Mouse (Mus musculus) myocyte (in vitro differentiated cells): ENCODE measurements around the gene Hexim1. TPM values are rescaled to one million over a fixed set of nuclear protein-coding genes. Genes with fewer than 3 reads are reported as not detected.

Source experiments
- H3K27me3 ChIP-seq: one replicate; pipeline ENCODE4 v1.6.1; 2011; ENCODE audit not compliant: control insufficient read depth, insufficient read depth, insufficient read length
- H3K36me3 ChIP-seq: one replicate; pipeline ENCODE4 v1.6.1; 2011; ENCODE audit not compliant: control insufficient read depth, insufficient read depth
- H3K4me2 ChIP-seq: one replicate; pipeline ENCODE4 v1.6.1; 2011; ENCODE audit warnings: low read depth, control low read depth
- H3K4me3 ChIP-seq: one replicate; pipeline ENCODE4 v1.5.1; 2011; ENCODE audit warnings: mild to moderate bottlenecking, control low read depth, moderate library complexity
- H3K79me2 ChIP-seq: one replicate; pipeline ENCODE4 v1.6.1; 2011; ENCODE audit not compliant: control insufficient read depth, insufficient read depth
- H3ac ChIP-seq: one replicate; pipeline ENCODE4 v1.6.1; 2011; ENCODE audit not compliant: control insufficient read depth, insufficient read length
- CEBPB ChIP-seq: IDR thresholded peaks from 2 replicates; pipeline ENCODE4 v1.6.1; 2011; ENCODE audit warnings: mild to moderate bottlenecking, moderate library complexity; ENCODE audit not compliant: poor library complexity, insufficient read depth, severe bottlenecking
- E2F4 ChIP-seq: IDR thresholded peaks from one replicate; pipeline ENCODE4 v1.6.1; 2011; ENCODE audit warnings: mild to moderate bottlenecking, control low read depth, moderate library complexity; ENCODE audit not compliant: insufficient read depth
- MAX ChIP-seq: IDR thresholded peaks from one replicate; pipeline ENCODE4 v1.6.1; 2011; ENCODE audit warnings: low read depth, mild to moderate bottlenecking, control low read depth
- MYOD1 ChIP-seq, 3 experiments: IDR thresholded peaks; one replicate each; pipeline ENCODE4 v1.6.1; 2011; ENCODE audit warnings: control low read depth in 2 of 3, low read depth in 2 of 3, mild to moderate bottlenecking in 2 of 3, moderate library complexity in 1 of 3; ENCODE audit not compliant: insufficient read length in 2 of 3, control insufficient read depth in 1 of 3
- MYOG ChIP-seq, 3 experiments: IDR thresholded peaks; one replicate each; pipeline ENCODE4 v1.6.1; 2011; ENCODE audit warnings: control low read depth in 2 of 3, low read depth in 2 of 3, mild to moderate bottlenecking in 2 of 3; ENCODE audit not compliant: insufficient read length in 2 of 3, control insufficient read depth in 1 of 3, insufficient read depth in 1 of 3
- POLR2A ChIP-seq: IDR thresholded peaks from one replicate; pipeline ENCODE4 v1.6.1; 2011; ENCODE audit warnings: low read depth, mild to moderate bottlenecking, control low read depth, moderate library complexity; ENCODE audit not compliant: insufficient read length
- POLR2AphosphoS2 ChIP-seq: IDR thresholded peaks from one replicate; pipeline ENCODE4 v1.6.1; 2011; ENCODE audit warnings: low read depth, control low read depth; ENCODE audit not compliant: insufficient read length
- REST ChIP-seq: IDR thresholded peaks from one replicate; pipeline ENCODE4 v1.6.1; 2011; ENCODE audit warnings: mild to moderate bottlenecking, control low read depth, moderate library complexity; ENCODE audit not compliant: insufficient read depth, insufficient read length
- SRF ChIP-seq: IDR thresholded peaks from one replicate; pipeline ENCODE4 v1.6.1; 2011; ENCODE audit warnings: low read depth; ENCODE audit not compliant: control insufficient read depth, insufficient read length
- TCF12 ChIP-seq: IDR thresholded peaks from one replicate; pipeline ENCODE4 v1.6.1; 2011; ENCODE audit warnings: mild to moderate bottlenecking, control low read depth; ENCODE audit not compliant: poor library complexity, insufficient read depth, severe bottlenecking
- TCF3 ChIP-seq: IDR thresholded peaks from one replicate; pipeline ENCODE4 v1.6.1; 2011; ENCODE audit warnings: low read depth, control low read depth; ENCODE audit not compliant: insufficient read length
- USF1 ChIP-seq: IDR thresholded peaks from one replicate; pipeline ENCODE4 v1.6.1; 2011; ENCODE audit warnings: low read depth, mild to moderate bottlenecking, control low read depth, moderate library complexity
- polyA plus RNA-seq: library from polyadenylated mRNA; unstranded; fragments of >200 nt; fragmentation: generic; extraction: Trizol; gene quantifications from one replicate; pipeline ENCODE4 v1.2.1, GENCODE M21; 2012; ENCODE audit warnings: missing spikeins

Hexim1 gene
- polyA plus RNA-seq, 1 experiment: 18.7 TPM

- no peaks in the 10 kb centered on the region for H3K27me3 ChIP-seq
- TF ChIP-seq REST: no peak
- no peaks in the 10 kb centered on the region for H3K36me3 ChIP-seq
- no peak overlapping the region for H3K4me3 ChIP-seq
- H3K79me2 ChIP-seq: peaks cover 26% of the 10 kb centered on the region
- no peak overlapping the region for H3ac ChIP-seq
- H3K4me2 ChIP-seq: peak overlapping the region; percentile 79
Observed at GRCm38 (mm10) chr11:103098531-103099190, 17.4 kb upstream of the Hexim1 start.

- no peak for TF ChIP-seq SRF
- no peak for TF ChIP-seq USF1
- no peak for TF ChIP-seq CEBPB
- TF ChIP-seq TCF3: no peak
- no peak for TF ChIP-seq TCF12
- no peak for TF ChIP-seq POLR2AphosphoS2
- TF ChIP-seq MYOG (IDR thresholded peaks at IDR 0.05; ENCODE audit: control insufficient read depth in 1 of 3, insufficient read depth in 1 of 3, insufficient read length in 2 of 3, low read depth in 2 of 3): no peak
- no peak for TF ChIP-seq POLR2A
- no peak for TF ChIP-seq MAX
- no peak for TF ChIP-seq REST
Observed at GRCm38 (mm10) chr11:103099352-103099940, 16.6 kb upstream of the Hexim1 start.

GRCm38 (mm10) chr11:103100361-103100760, 15.7 kb upstream of the Hexim1 start:
- Histone ChIP-seq H3K4me3 (peak overlapping the region; percentile 52), H3K36me3 (no peaks in the 10 kb centered on the region), H3K4me2 (peak overlapping the region; percentile 79)

More at GRCm38 (mm10) chr11:103099352-103099940, 16.6 kb upstream of the Hexim1 start:
- no peaks in the 10 kb centered on the region for H3K36me3 ChIP-seq
- peak overlapping the region; percentile 79 for H3K4me2 ChIP-seq
- no peak overlapping the region for H3K4me3 ChIP-seq
- H3ac ChIP-seq: no peak overlapping the region
- H3K27me3 ChIP-seq: no peaks in the 10 kb centered on the region
- H3K79me2 ChIP-seq: peaks cover 26% of the 10 kb centered on the region

GRCm38 (mm10) chr11:103101481-103101865, 14.6 kb upstream of the Hexim1 start, which contains the start of the genes Plcd3 and Acbd4:
Plcd3 (minus strand) TSS chr11:103101658.
Acbd4 (plus strand) TSS chr11:103101682.
- no peaks in the 10 kb centered on the region for H3K36me3 ChIP-seq
- peak within 1 kb of the TSS; percentile 52 for H3K4me3 ChIP-seq
- peaks cover 19% of the 10 kb centered on the region for H3K79me2 ChIP-seq
- H3K4me2 ChIP-seq: peak within 1 kb of the TSS; percentile 79
- H3K27me3 ChIP-seq: no peaks in the 10 kb centered on the region
- peak in 1 of 3 experiments; percentile 20 for TF ChIP-seq MYOD1 (IDR thresholded peaks at IDR 0.05; ENCODE audit: control insufficient read depth in 1 of 3, insufficient read length in 2 of 3, low read depth in 2 of 3)
- no peak for TF ChIP-seq CEBPB
- peak; percentile 98 for TF ChIP-seq POLR2AphosphoS2
- no peak for TF ChIP-seq USF1
- TF ChIP-seq TCF12: no peak
- TF ChIP-seq TCF3: no peak
- peak; percentile 91 for TF ChIP-seq POLR2A
- TF ChIP-seq MAX: no peak
- no peak for TF ChIP-seq E2F4
- TF ChIP-seq REST: no peak
- TF ChIP-seq SRF: no peak
- peak in 1 of 3 experiments; percentile 31 for TF ChIP-seq MYOG (IDR thresholded peaks at IDR 0.05; ENCODE audit: control insufficient read depth in 1 of 3, insufficient read depth in 1 of 3, insufficient read length in 2 of 3, low read depth in 2 of 3)
- peak within 1 kb of the TSS; percentile 68 for H3ac ChIP-seq

More at GRCm38 (mm10) chr11:103100361-103100760, 15.7 kb upstream of the Hexim1 start:
- Histone ChIP-seq H3ac (no peak overlapping the region), H3K27me3 (no peaks in the 10 kb centered on the region), H3K79me2 (peaks cover 26% of the 10 kb centered on the region)
- no peak for TF ChIP-seq TCF3
- no peak for TF ChIP-seq E2F4
- TF ChIP-seq MYOG (IDR thresholded peaks at IDR 0.05; ENCODE audit: control insufficient read depth in 1 of 3, insufficient read depth in 1 of 3, insufficient read length in 2 of 3, low read depth in 2 of 3): no peak

GRCm38 (mm10) chr11:103101866-103102501, 14.0 kb upstream of the Hexim1 start:
- H3K4me2 ChIP-seq: peak overlapping the region; percentile 79
- no peaks in the 10 kb centered on the region for H3K36me3 ChIP-seq
- H3K27me3 ChIP-seq: no peaks in the 10 kb centered on the region
- peaks cover 19% of the 10 kb centered on the region for H3K79me2 ChIP-seq
- TF ChIP-seq MAX (no peak), USF1 (no peak), POLR2A (peak; percentile 39)
- peak overlapping the region; percentile 68 for H3ac ChIP-seq
- peak overlapping the region; percentile 52 for H3K4me3 ChIP-seq
